Mouse (Mus musculus) neural tube, embryonic 11.5 days (tissue): Measurements from ENCODE around the gene Ppp1r9a. TPM values are rescaled to one million over a fixed set of nuclear protein-coding genes. Genes with fewer than 3 reads are reported as not detected.
A peak's percentile ranks its signal among the peaks of the same experiment; 100 is the strongest.
"Not testable (repeated sequence)": the region's sequence is repeated elsewhere in the genome, so short reads cannot be mapped to it uniquely, and the experiment has no call there.

ENCODE experiments used
- ATAC-seq: fragments of 200-750 bp; cut with Nextera tagmentation; 2 replicates; pipeline ENCODE4 v1.8.0; 2017; ENCODE audit warnings: moderate number of reproducible peaks, mild to moderate bottlenecking, moderate TSS enrichment, moderate library complexity; ENCODE audit not compliant: insufficient read depth, low FRiP score, low TSS enrichment
- DNase-seq: peaks from one replicate; pipeline ENCODE4 v3.0.0-alpha.2; 2015; ENCODE audit warnings: low spot score
- H3K27ac ChIP-seq: fragments of 300-500 bp; sonication (generic); 2 replicates; pipeline ENCODE4 v1.5.1; 2014; ENCODE audit warnings: low read depth, mild to moderate bottlenecking, low read length
- H3K27me3 ChIP-seq: fragments of 300-500 bp; sonication (generic); 2 replicates; pipeline ENCODE4 v1.6.1; 2014; ENCODE audit warnings: mild to moderate bottlenecking, low read length, mixed read lengths; ENCODE audit not compliant: control insufficient read depth, insufficient read depth
- H3K36me3 ChIP-seq: fragments of 300-500 bp; sonication (generic); 2 replicates; pipeline ENCODE4 v1.6.1; 2014; ENCODE audit warnings: mild to moderate bottlenecking, low read length, moderate library complexity, mixed read lengths; ENCODE audit not compliant: control insufficient read depth, insufficient read depth
- H3K4me1 ChIP-seq: fragments of 300-500 bp; sonication (generic); 2 replicates; pipeline ENCODE4 v1.6.1; 2014; ENCODE audit warnings: low read length, mixed read lengths; ENCODE audit not compliant: control insufficient read depth, insufficient read depth
- H3K4me2 ChIP-seq: fragments of 300-500 bp; sonication (generic); 2 replicates; pipeline ENCODE4 v1.6.1; 2014; ENCODE audit warnings: low read depth, mild to moderate bottlenecking, moderate library complexity
- H3K4me3 ChIP-seq: fragments of 300-500 bp; sonication (generic); 2 replicates; pipeline ENCODE4 v1.5.1; 2014; ENCODE audit warnings: low read depth, low read length
- H3K9ac ChIP-seq: fragments of 300-500 bp; sonication (generic); 2 replicates; pipeline ENCODE4 v1.6.1; 2014; ENCODE audit warnings: mild to moderate bottlenecking, low read length
- H3K9me3 ChIP-seq: fragments of 300-500 bp; sonication (generic); 2 replicates; pipeline ENCODE4 v1.6.1; 2016; ENCODE audit warnings: low read length; ENCODE audit not compliant: control insufficient read depth
- WGBS: fragments of 180-500 bp; shearing (Covaris S2); extraction: QIAGEN DNeasy Blood & Tissue Kit; methylation state at CpG from one replicate; pipeline ENCODE4 v1.1.7; 2014; 5-methylcytosine and 5-hydroxymethylcytosine counted together
- polyA plus RNA-seq: library from polyadenylated mRNA; unstranded; fragments of >200 nt; fragmentation: Nextera tagmentation; extraction: Ambion mirVana; gene quantifications from 2 replicates; pipeline ENCODE4 v1.2.1, GENCODE M21; 2014

The Ppp1r9a gene
- polyA plus RNA-seq = 16.7 and 17.8 TPM in 2 replicates

GRCm38 (mm10) chr6:4902674-4903324 is at the start of gene Ppp1r9a:
TSS of gene Ppp1r9a (plus strand) at chr6:4902917.
- peak; percentile 65 for ATAC-seq
- H3K9me3 ChIP-seq = no peaks in the 10 kb centered on the region
- WGBS = under 1% methylated on average over 32 of the region's 49 CpGs

GRCm38 (mm10) chr6:4855236-4855635 is 47.5 kb upstream of the Ppp1r9a start:
- no peaks in the 10 kb centered on the region for H3K4me1 ChIP-seq
- H3K27ac ChIP-seq = no peak overlapping the region
- no peaks in the 10 kb centered on the region for H3K27me3 ChIP-seq
- no peaks in the 10 kb centered on the region for H3K9me3 ChIP-seq
- H3K4me2 ChIP-seq = no peak overlapping the region
- no peak for DNase-seq
- WGBS = 67% methylated on average over 10 of the region's 10 CpGs
- H3K4me3 ChIP-seq = no peak overlapping the region
- no peak overlapping the region for H3K9ac ChIP-seq
- ATAC-seq = no peak
- H3K36me3 ChIP-seq = no peaks in the 10 kb centered on the region

More at GRCm38 (mm10) chr6:4902674-4903324, at the start of gene Ppp1r9a:
- Histone ChIP-seq H3K4me1 (peaks cover 8% of the 10 kb centered on the region), H3K36me3 (peaks cover 2% of the 10 kb centered on the region), H3K27me3 (no peaks in the 10 kb centered on the region), H3K4me3 (peak within 1 kb of the TSS; percentile 72), H3K27ac (peak within 1 kb of the TSS; percentile 99), H3K9ac (peak within 1 kb of the TSS; percentile 80), H3K4me2 (peak within 1 kb of the TSS; percentile 53)
- peak; percentile 74 for DNase-seq

- WGBS = 94% methylated on average over 11 of the region's 11 CpGs
- H3K9ac ChIP-seq = no peak overlapping the region
- H3K4me3 ChIP-seq = no peak overlapping the region
- ATAC-seq (no peak), DNase-seq (no peak)
- no peak overlapping the region for H3K27ac ChIP-seq
- no peaks in the 10 kb centered on the region for H3K4me1 ChIP-seq
- no peak overlapping the region for H3K4me2 ChIP-seq
- no peaks in the 10 kb centered on the region for H3K9me3 ChIP-seq
- H3K36me3 ChIP-seq = no peaks in the 10 kb centered on the region
- no peaks in the 10 kb centered on the region for H3K27me3 ChIP-seq
Measured at GRCm38 (mm10) chr6:4856919-4857318, 45.8 kb upstream of the Ppp1r9a start.

- Histone ChIP-seq H3K4me3 (no peak overlapping the region), H3K36me3 (no peaks in the 10 kb centered on the region), H3K9me3 (no peaks in the 10 kb centered on the region), H3K27me3 (no peaks in the 10 kb centered on the region), H3K27ac (no peak overlapping the region), H3K4me2 (no peak overlapping the region), H3K4me1 (no peaks in the 10 kb centered on the region), H3K9ac (no peak overlapping the region)
- DNase-seq = no peak
- WGBS = 85% methylated on average over 3 of the region's 3 CpGs
- no peak for ATAC-seq
Measured at GRCm38 (mm10) chr6:4884316-4884715, 18.4 kb upstream of the Ppp1r9a start.

- no peaks in the 10 kb centered on the region for H3K4me1 ChIP-seq
- no peaks in the 10 kb centered on the region for H3K9me3 ChIP-seq
- H3K36me3 ChIP-seq = no peaks in the 10 kb centered on the region
- no peak overlapping the region for H3K4me2 ChIP-seq
- H3K4me3 ChIP-seq = no peak overlapping the region
- WGBS = 87% methylated on average over 9 of the region's 9 CpGs
- no peak overlapping the region for H3K9ac ChIP-seq
- ATAC-seq (no peak), DNase-seq (no peak)
- H3K27ac ChIP-seq = no peak overlapping the region
- H3K27me3 ChIP-seq = no peaks in the 10 kb centered on the region
Measured at GRCm38 (mm10) chr6:4889544-4889943, 13.2 kb upstream of the Ppp1r9a start.

- no peak overlapping the region for H3K27ac ChIP-seq
- no peak for DNase-seq
Measured at GRCm38 (mm10) chr6:4892417-4892816, 10.3 kb upstream of the Ppp1r9a start.

GRCm38 (mm10) chr6:4893312-4893711 is 9.4 kb upstream of the Ppp1r9a start:
- ATAC-seq, H3K4me3 ChIP-seq, H3K36me3 ChIP-seq, H3K27ac ChIP-seq, H3K4me1 ChIP-seq, DNase-seq, H3K9ac ChIP-seq, H3K9me3 ChIP-seq, H3K27me3 ChIP-seq, H3K4me2 ChIP-seq: not testable (repeated sequence)
- WGBS = 71% methylated on average over 12 of the region's 12 CpGs

More at GRCm38 (mm10) chr6:4892417-4892816, 10.3 kb upstream of the Ppp1r9a start:
- Histone ChIP-seq H3K4me1 (no peaks in the 10 kb centered on the region), H3K27me3 (no peaks in the 10 kb centered on the region), H3K36me3 (no peaks in the 10 kb centered on the region), H3K4me3 (no peak overlapping the region), H3K9me3 (no peaks in the 10 kb centered on the region), H3K9ac (no peak overlapping the region), H3K4me2 (no peak overlapping the region)
- 31% methylated on average over 11 of the region's 11 CpGs for WGBS
- no peak for ATAC-seq

- peaks cover 8% of the 10 kb centered on the region for H3K4me1 ChIP-seq
- no peak overlapping the region for H3K4me3 ChIP-seq
- no peak overlapping the region for H3K27ac ChIP-seq
- H3K36me3 ChIP-seq = no peaks in the 10 kb centered on the region
- WGBS = 85% methylated on average over 6 of the region's 6 CpGs
- no peaks in the 10 kb centered on the region for H3K9me3 ChIP-seq
- H3K9ac ChIP-seq = no peak overlapping the region
- no peaks in the 10 kb centered on the region for H3K27me3 ChIP-seq
- DNase-seq (no peak), ATAC-seq (no peak)
- H3K4me2 ChIP-seq = no peak overlapping the region
Measured at GRCm38 (mm10) chr6:4899906-4900305, 2.8 kb upstream of the Ppp1r9a start.

- peak overlapping the region; percentile 72 for H3K4me3 ChIP-seq
- H3K9me3 ChIP-seq = no peaks in the 10 kb centered on the region
- H3K27me3 ChIP-seq = no peaks in the 10 kb centered on the region
- peak overlapping the region; percentile 53 for H3K4me2 ChIP-seq
- peaks cover 8% of the 10 kb centered on the region for H3K4me1 ChIP-seq
- H3K27ac ChIP-seq = peak overlapping the region; percentile 99
- WGBS = under 1% methylated on average over 51 of the region's 77 CpGs
- peak overlapping the region; percentile 80 for H3K9ac ChIP-seq
- DNase-seq (peak; percentile 85), ATAC-seq (peak; percentile 87)
- peaks cover 2% of the 10 kb centered on the region for H3K36me3 ChIP-seq
Measured at GRCm38 (mm10) chr6:4903325-4904054, 773 bp downstream of the Ppp1r9a start.
